Mouse (Mus musculus): ENCODE data around the gene Pdik1l. TPM values are rescaled to one million over a fixed set of nuclear protein-coding genes. Genes with fewer than 3 reads are reported as not detected.
A peak's percentile ranks its signal among the peaks of the same experiment; 100 is the strongest.

The Pdik1l gene
- polyA plus RNA-seq (2015; fragmentation: Nextera tagmentation; extraction: Ambion mirVana), result 18.9 and 20.0 TPM in 2 replicates

DNA sequence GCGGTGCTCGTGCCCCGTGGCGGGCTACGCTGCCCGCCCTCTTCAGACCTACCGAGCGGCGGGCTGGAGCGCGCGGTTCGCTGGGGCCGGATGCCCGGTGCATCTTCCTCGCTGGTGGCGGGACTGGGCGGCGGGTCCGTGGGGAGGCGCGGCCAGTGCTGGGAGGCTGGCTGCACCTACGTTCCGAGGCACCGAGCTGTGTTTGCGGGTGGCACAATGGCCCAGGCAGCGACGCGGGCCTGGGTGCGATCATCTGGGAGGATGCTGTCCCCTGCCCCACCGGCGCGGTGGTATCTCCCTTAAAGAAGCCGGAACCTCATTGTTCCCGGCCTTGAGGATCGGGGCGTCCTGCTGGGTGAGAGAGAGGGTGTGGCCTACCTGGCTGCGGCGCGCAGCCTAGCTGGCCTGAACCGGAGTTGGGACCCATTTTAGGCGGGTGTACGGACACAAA is at the start of gene Pdik1l:
TSS of gene Pdik1l (minus strand) at position 321 of the 451 bp plus-strand sequence.
- Histone ChIP-seq H3K9ac (peak within 1 kb of the TSS; percentile 99), H3K27ac (peak within 1 kb of the TSS; percentile 100), H3K36me3 (0 out of 2 replicates have a peak, but pooled peaks cover 8% of the 10 kb centered on the region), H3K4me1 (peaks cover 27% of the 10 kb centered on the region), H3K27me3 (replicated peaks) (no peaks in the 10 kb centered on the region), H3K4me2 (peak within 1 kb of the TSS; percentile 91), H3K4me3 (replicated peaks) (peak within 1 kb of the TSS; percentile 92), H3K9me3 (no peaks in the 10 kb centered on the region)
- WGBS, result 0% methylated on average over 40 of the region's 43 CpGs
- ATAC-seq (ENCODE audit: insufficient read depth, low FRiP score, low read depth), result peak; percentile 79

DNA sequence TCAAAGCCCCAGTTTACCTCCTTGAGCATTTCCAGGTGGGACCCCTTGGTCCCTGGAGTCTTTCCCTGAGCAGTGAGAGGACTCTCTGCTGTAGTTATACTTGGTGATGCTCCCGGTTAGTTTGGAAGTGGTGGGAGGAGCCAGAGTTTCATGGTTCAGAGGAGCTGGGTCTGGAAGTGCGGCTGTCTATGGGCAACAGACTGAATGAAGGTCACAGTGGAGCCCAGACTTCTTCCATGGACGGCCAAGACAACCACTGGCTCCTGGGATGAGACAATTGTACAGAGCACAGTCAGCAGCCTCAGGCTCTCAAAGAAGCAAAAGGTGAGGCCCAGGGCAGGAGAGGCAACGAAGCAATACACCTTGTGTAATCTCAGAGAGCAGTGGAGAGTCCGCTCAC is 42.6 kb upstream of the Pdik1l start:
- Histone ChIP-seq H3K27me3 (replicated peaks) (no peaks in the 10 kb centered on the region), H3K4me3 (replicated peaks) (no peak overlapping the region), H3K4me1 (no peaks in the 10 kb centered on the region), H3K9ac (no peak overlapping the region), H3K9me3 (no peaks in the 10 kb centered on the region), H3K36me3 (no peaks in the 10 kb centered on the region), H3K4me2 (no peak overlapping the region), H3K27ac (no peak overlapping the region)
- WGBS, result 68% methylated on average over 5 of the region's 5 CpGs
- no peak for ATAC-seq (ENCODE audit: insufficient read depth, low FRiP score, low read depth)

DNA sequence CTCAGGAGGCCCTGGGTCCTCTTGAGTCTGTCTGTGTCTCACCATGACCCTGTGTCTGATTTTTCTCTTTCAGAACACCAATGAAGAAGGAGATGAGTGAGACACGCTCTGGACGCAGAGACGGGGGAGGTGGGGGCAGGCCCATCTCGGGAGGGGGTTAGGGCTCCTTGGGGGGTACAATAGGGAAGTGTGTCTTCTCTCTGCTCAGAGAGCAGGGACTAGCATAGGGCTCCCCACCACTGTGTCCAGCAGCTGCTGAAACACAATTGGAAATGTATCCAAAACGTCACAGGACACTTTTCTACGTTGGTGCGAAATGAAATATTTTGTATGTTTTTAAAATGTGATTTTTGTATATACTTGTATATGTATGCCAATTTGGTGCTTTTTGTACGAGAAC is 41.1 kb upstream of the Pdik1l start:
- H3K9ac ChIP-seq, result no peak overlapping the region
- no peaks in the 10 kb centered on the region for H3K36me3 ChIP-seq
- no peak for ATAC-seq (ENCODE audit: insufficient read depth, low FRiP score, low read depth)
- no peaks in the 10 kb centered on the region for H3K9me3 ChIP-seq
- WGBS, result 82% methylated on average over 8 of the region's 8 CpGs
- H3K4me1 ChIP-seq, result no peaks in the 10 kb centered on the region
- no peaks in the 10 kb centered on the region for H3K27me3 ChIP-seq (replicated peaks)
- H3K27ac ChIP-seq, result no peak overlapping the region
- no peak overlapping the region for H3K4me3 ChIP-seq (replicated peaks)
- H3K4me2 ChIP-seq, result no peak overlapping the region

DNA sequence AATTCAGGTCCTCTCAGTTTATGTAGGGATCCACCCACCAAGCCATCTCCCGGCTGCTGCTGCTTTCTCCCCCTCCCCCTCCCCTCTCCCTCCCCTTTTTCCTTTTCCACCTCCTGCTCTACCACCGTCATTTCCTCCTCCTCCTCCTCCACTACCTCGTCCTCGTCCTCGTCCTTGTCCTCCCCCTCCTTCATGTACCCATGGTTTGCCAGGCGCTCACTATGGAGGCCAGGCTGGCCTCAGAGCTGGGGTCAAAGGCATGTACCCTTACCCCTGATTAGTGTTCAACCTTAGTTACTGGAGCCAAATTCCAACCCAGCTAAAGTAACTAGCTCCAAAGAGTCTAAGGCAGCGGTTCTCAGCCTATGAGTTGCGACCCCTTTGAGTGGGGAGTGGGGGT is 40.5 kb upstream of the Pdik1l start:
- H3K4me1 ChIP-seq, result no peaks in the 10 kb centered on the region
- 48% methylated on average over 8 of the region's 8 CpGs for WGBS
- H3K9ac ChIP-seq, result no peak overlapping the region
- H3K9me3 ChIP-seq, result no peaks in the 10 kb centered on the region
- no peak for ATAC-seq (ENCODE audit: insufficient read depth, low FRiP score, low read depth)
- no peaks in the 10 kb centered on the region for H3K36me3 ChIP-seq
- H3K27me3 ChIP-seq (replicated peaks), result no peaks in the 10 kb centered on the region
- H3K27ac ChIP-seq, result no peak overlapping the region
- no peak overlapping the region for H3K4me3 ChIP-seq (replicated peaks)
- no peak overlapping the region for H3K4me2 ChIP-seq

DNA sequence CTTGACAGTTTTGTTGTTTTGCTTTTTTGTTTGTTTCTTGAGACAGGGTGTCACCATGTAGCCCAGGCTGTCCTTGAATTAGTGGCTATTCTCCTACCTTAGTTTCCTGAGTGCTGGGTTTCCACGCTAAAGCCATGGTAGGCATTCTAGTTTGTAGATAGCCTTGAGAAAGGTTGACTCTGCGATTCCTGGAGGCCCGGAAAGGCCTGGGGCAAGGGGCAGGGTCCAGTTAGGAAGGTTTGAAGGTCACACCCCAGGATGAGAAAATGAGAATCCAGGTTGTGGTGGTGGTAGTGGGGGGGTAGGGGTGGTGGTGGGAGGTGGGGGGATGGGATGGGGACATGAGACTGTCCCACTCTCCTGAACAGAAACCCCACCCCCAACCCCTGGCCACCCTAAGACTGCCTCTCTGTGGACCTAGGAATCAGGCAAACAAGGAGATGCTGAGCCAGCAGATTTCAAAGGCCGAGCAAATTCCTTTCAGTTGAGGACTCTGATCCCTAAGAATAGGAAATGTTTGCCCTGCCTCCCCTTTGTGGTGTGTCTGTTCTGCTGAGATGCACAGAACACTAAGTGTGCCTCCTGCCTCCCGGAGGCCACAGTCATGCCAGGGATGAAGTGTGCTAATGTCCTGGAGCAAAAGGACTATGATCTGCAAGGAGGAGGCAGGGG is 39.3 kb upstream of the Pdik1l start:
- no peaks in the 10 kb centered on the region for H3K4me1 ChIP-seq
- H3K4me3 ChIP-seq (replicated peaks), result no peak overlapping the region
- H3K4me2 ChIP-seq, result no peak overlapping the region
- no peak overlapping the region for H3K27ac ChIP-seq
- no peaks in the 10 kb centered on the region for H3K27me3 ChIP-seq (replicated peaks)
- 54% methylated on average over 5 of the region's 5 CpGs for WGBS
- 0 out of 2 replicates have a peak, but pooled peaks have one; percentile 4 for ATAC-seq (ENCODE audit: insufficient read depth, low FRiP score, low read depth)
- no peak overlapping the region for H3K9ac ChIP-seq
- H3K9me3 ChIP-seq, result no peaks in the 10 kb centered on the region
- no peaks in the 10 kb centered on the region for H3K36me3 ChIP-seq

DNA sequence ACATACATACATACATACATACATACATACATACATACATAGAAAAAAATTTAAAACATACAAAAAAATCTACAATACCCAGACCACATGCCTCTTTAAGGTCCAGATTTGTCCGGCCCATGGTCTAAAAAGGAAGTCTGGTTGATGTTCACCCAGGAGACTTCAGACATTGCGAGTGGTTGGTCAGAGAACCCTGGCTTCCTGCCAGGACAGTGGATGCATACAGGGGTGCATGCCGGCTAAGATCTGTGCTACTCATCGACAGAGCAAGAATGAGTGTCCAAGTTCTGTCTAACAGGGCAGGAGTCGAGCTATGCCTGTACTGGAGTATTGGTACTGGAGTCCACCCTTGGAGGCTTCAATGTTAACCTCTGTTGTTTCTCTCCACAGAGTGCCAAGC is 37.0 kb upstream of the Pdik1l start:
- Histone ChIP-seq H3K9ac (no peak overlapping the region), H3K27me3 (replicated peaks) (no peaks in the 10 kb centered on the region), H3K4me1 (no peaks in the 10 kb centered on the region), H3K9me3 (no peaks in the 10 kb centered on the region), H3K4me2 (no peak overlapping the region), H3K4me3 (replicated peaks) (no peak overlapping the region), H3K27ac (no peak overlapping the region), H3K36me3 (no peaks in the 10 kb centered on the region)
- no peak for ATAC-seq (ENCODE audit: insufficient read depth, low FRiP score, low read depth)
- 55% methylated on average over 5 of the region's 5 CpGs for WGBS

DNA sequence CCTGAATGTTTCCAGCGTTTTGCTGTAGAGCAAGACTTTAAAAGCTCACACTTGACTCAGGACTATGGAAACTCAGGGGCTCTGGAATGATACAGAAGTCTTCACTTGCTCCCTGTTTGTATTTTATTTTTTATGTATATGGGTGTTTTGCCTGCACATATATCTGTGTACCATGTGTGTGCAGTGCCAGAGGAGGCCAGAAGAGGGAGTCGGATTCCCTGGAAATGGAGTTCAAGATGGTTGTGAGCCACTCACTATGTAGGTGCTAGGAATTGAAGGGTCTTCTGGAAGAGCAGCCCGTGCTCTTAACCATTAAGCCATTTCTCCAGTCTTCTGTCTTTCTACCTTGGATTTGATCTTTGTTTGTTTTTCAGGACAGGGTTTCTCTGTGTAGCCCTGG is 33.8 kb upstream of the Pdik1l start:
- WGBS, result 56% methylated on average over 3 of the region's 3 CpGs
- Histone ChIP-seq H3K4me3 (replicated peaks) (no peak overlapping the region), H3K9me3 (no peaks in the 10 kb centered on the region), H3K27me3 (replicated peaks) (no peaks in the 10 kb centered on the region), H3K36me3 (no peaks in the 10 kb centered on the region), H3K27ac (no peak overlapping the region), H3K9ac (no peak overlapping the region), H3K4me1 (no peaks in the 10 kb centered on the region), H3K4me2 (no peak overlapping the region)
- no peak for ATAC-seq (ENCODE audit: insufficient read depth, low FRiP score, low read depth)

DNA sequence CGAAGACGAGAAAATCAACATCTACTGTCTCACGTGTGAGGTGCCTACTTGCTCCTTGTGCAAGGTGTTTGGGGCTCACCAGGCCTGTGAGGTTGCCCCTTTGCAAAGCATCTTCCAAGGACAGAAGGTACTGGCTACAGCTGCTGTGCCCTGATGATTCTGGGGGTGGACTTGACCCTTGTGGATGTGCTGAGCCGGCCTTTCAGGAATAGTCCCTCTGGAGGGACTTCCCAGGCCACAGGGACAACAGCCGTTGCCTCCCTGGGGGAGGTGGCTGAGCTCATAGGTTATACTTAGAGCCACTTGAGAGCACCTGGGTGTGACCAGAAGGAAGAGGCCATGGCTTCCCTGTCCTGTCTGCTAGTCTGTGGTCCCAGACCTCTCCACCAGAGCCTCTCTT is 32.0 kb upstream of the Pdik1l start:
- Histone ChIP-seq H3K4me1 (no peaks in the 10 kb centered on the region), H3K36me3 (no peaks in the 10 kb centered on the region), H3K27ac (no peak overlapping the region), H3K4me2 (no peak overlapping the region), H3K27me3 (replicated peaks) (no peaks in the 10 kb centered on the region), H3K9ac (no peak overlapping the region), H3K4me3 (replicated peaks) (no peak overlapping the region), H3K9me3 (no peaks in the 10 kb centered on the region)
- 72% methylated on average over 5 of the region's 5 CpGs for WGBS
- ATAC-seq (ENCODE audit: insufficient read depth, low FRiP score, low read depth), result no peak

DNA sequence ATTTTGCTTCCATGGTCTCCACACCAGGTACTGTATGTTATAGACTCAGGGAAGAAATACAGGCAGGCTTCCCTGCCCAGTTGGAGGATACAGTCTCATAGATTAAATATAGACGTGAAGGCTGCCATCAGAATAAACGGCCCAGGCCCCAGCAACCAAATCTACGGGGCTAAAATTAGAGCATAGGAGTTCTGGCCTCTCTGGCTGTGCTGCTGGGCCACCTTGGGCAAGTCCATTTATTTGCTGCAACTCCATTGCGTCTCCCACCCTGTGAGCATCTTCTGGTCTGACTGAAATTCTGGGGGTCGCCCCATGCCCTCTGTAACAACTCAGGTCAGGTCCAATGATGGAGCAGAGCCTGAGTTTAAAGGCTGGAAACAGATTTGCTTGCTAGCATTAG is 31.4 kb upstream of the Pdik1l start:
- no peaks in the 10 kb centered on the region for H3K9me3 ChIP-seq
- no peaks in the 10 kb centered on the region for H3K36me3 ChIP-seq
- no peaks in the 10 kb centered on the region for H3K27me3 ChIP-seq (replicated peaks)
- H3K27ac ChIP-seq, result no peak overlapping the region
- H3K9ac ChIP-seq, result no peak overlapping the region
- no peak overlapping the region for H3K4me2 ChIP-seq
- no peak overlapping the region for H3K4me3 ChIP-seq (replicated peaks)
- no peaks in the 10 kb centered on the region for H3K4me1 ChIP-seq
- WGBS, result 77% methylated on average over 5 of the region's 5 CpGs
- ATAC-seq (ENCODE audit: insufficient read depth, low FRiP score, low read depth), result no peak

DNA sequence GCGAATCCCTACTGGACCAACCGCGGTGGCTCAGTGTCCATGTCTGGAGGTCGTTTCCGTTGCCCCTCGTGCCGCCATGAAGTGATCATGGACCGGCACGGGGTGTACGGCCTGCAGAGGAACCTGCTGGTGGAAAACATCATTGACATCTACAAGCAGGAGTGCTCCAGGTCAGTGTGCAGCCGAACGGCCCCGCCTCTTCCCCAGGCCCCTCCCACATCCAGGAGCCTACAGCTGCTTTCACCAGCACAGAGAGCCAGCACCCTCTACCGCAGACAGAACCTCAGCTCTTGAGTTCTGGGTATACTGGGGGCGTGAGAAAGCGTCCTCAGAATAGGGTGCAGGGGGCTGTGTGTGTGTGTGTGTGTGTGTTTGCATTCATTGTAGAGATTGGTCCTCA is 28.7 kb upstream of the Pdik1l start:
- ATAC-seq (ENCODE audit: insufficient read depth, low FRiP score, low read depth), result no peak
- 43% methylated on average over 16 of the region's 16 CpGs for WGBS
- H3K4me3 ChIP-seq (replicated peaks), result no peak overlapping the region
- H3K9ac ChIP-seq, result no peak overlapping the region
- no peaks in the 10 kb centered on the region for H3K9me3 ChIP-seq
- H3K4me1 ChIP-seq, result no peaks in the 10 kb centered on the region
- H3K36me3 ChIP-seq, result no peaks in the 10 kb centered on the region
- no peak overlapping the region for H3K27ac ChIP-seq
- H3K4me2 ChIP-seq, result no peak overlapping the region
- H3K27me3 ChIP-seq (replicated peaks), result no peaks in the 10 kb centered on the region

DNA sequence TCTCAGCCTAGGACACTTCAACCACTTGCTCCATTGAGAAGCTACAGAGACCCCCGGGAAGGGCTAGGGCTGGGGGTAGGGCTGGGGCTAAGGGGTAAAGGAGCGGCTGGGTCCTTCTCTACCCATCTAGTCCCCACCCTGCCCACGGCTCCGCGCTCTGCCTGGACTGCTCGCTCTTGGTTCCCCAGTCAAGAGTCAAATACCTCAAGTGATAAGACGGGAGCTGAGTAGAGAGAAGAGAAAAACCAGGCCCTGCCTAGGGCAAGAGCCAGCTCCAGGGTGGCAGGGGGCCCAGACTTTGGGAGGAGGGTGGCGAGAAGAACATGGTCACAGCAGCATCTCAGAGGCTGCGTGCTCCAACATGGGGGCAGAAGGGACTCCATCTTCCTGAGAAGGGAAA is 27.8 kb upstream of the Pdik1l start:
- no peak for ATAC-seq (ENCODE audit: insufficient read depth, low FRiP score, low read depth)
- H3K9ac ChIP-seq, result no peak overlapping the region
- H3K27ac ChIP-seq, result no peak overlapping the region
- H3K4me1 ChIP-seq, result no peaks in the 10 kb centered on the region
- no peaks in the 10 kb centered on the region for H3K27me3 ChIP-seq (replicated peaks)
- no peaks in the 10 kb centered on the region for H3K9me3 ChIP-seq
- H3K4me3 ChIP-seq (replicated peaks), result no peak overlapping the region
- 64% methylated on average over 9 of the region's 9 CpGs for WGBS
- no peak overlapping the region for H3K4me2 ChIP-seq
- H3K36me3 ChIP-seq, result no peaks in the 10 kb centered on the region

DNA sequence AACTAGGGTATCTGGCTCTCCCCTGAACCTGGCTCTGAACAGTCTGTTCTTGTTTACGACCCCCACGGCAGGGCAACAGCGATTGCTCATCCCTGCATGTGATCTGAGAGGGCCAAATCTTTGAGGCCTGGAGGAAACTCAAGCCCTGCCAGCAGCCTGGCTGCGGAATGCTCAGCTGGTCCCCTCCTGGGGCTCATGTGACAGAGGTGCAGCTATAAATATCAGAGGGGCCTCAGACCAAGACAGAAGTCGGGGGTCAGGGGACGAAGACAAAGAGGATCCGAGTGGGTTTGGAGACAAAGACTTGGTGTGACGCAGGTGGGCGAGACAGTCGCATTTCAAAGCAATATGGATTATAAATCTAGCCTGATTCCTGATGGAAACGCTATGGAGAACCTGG is 27.2 kb upstream of the Pdik1l start, which contains the start of gene Trim63:
TSS of gene Trim63 (plus strand) at position 245 of the 400 bp plus-strand sequence.
- 40% methylated on average over 11 of the region's 11 CpGs for WGBS
- Histone ChIP-seq H3K27me3 (replicated peaks) (no peaks in the 10 kb centered on the region), H3K27ac (no peak within 1 kb of the TSS), H3K4me2 (no peak within 1 kb of the TSS), H3K9me3 (no peaks in the 10 kb centered on the region), H3K36me3 (no peaks in the 10 kb centered on the region), H3K9ac (no peak within 1 kb of the TSS), H3K4me3 (replicated peaks) (no peak within 1 kb of the TSS), H3K4me1 (no peaks in the 10 kb centered on the region)
- ATAC-seq (ENCODE audit: insufficient read depth, low FRiP score, low read depth), result no peak
